Mouse (Mus musculus): ENCODE measurements around the gene Pou5f2.

GRCm38 (mm10) chr13:78005344-78005743 lies 19.4 kb upstream of the Pou5f2 start:
- TF ChIP-seq CTCF (IDR thresholded peaks at IDR 0.05; ENCODE audit: borderline replicate concordance, insufficient read depth, low read length), result no peak
- TF ChIP-seq POLR2A (IDR thresholded peaks at IDR 0.05; ENCODE audit: low read depth, low read length), result no peak
